In genomic region chr13:46071670-46072069, GRCm38 (mm10) we compare ENCODE assay signal across 28 mouse cellular contexts.
"Had no signal": no experiment of that assay in that cellular context is flagged by ENCODE, and none has a peak within 500 bp of the region (broad histone marks: within the 10 kb centered on the region; RNA-seq: fewer than 3 reads in every experiment).

No protein-coding gene starts in this region.

- H3K4me3 ChIP-seq: embryonic facial prominence, embryonic 10.5 days; embryonic facial prominence, embryonic 12.5 days; embryonic facial prominence, embryonic 13.5 days; embryonic facial prominence, embryonic 15.5 days; erythroblast, embryonic 14.5 days; forebrain, embryonic 12.5 days; forebrain, embryonic 13.5 days; forebrain, embryonic 15.5 days; gastrocnemius, adult 2 months; heart, adult 2 months; heart, embryonic 10.5 days had no signal

- H3K9me3 ChIP-seq: embryonic facial prominence, embryonic 10.5 days; embryonic facial prominence, embryonic 12.5 days; embryonic facial prominence, embryonic 13.5 days; embryonic facial prominence, embryonic 15.5 days; forebrain, embryonic 12.5 days; forebrain, embryonic 13.5 days; forebrain, embryonic 15.5 days; heart, embryonic 10.5 days had no signal

- H3K9ac ChIP-seq: embryonic facial prominence, embryonic 12.5 days; embryonic facial prominence, embryonic 13.5 days; embryonic facial prominence, embryonic 15.5 days; forebrain, embryonic 12.5 days; forebrain, embryonic 13.5 days; forebrain, embryonic 15.5 days had no signal

- H3K27ac ChIP-seq: embryonic facial prominence, embryonic 10.5 days; embryonic facial prominence, embryonic 12.5 days; embryonic facial prominence, embryonic 13.5 days; embryonic facial prominence, embryonic 15.5 days; forebrain, embryonic 12.5 days; forebrain, embryonic 13.5 days; forebrain, embryonic 15.5 days; gastrocnemius, adult 2 months; heart, adult 2 months; heart, embryonic 10.5 days had no signal

- H3K4me2 ChIP-seq: embryonic facial prominence, embryonic 12.5 days; embryonic facial prominence, embryonic 13.5 days; embryonic facial prominence, embryonic 15.5 days; forebrain, embryonic 12.5 days; forebrain, embryonic 13.5 days; forebrain, embryonic 15.5 days had no signal

- H3K4me1 ChIP-seq: embryonic facial prominence, embryonic 12.5 days; embryonic facial prominence, embryonic 13.5 days; embryonic facial prominence, embryonic 15.5 days; forebrain, embryonic 12.5 days; forebrain, embryonic 13.5 days; forebrain, embryonic 15.5 days; heart, embryonic 10.5 days had no signal

- H3K27me3 ChIP-seq: embryonic facial prominence, embryonic 12.5 days; embryonic facial prominence, embryonic 13.5 days; embryonic facial prominence, embryonic 15.5 days; forebrain, embryonic 12.5 days; forebrain, embryonic 13.5 days; forebrain, embryonic 15.5 days had no signal

- H3K36me3 ChIP-seq: embryonic facial prominence, embryonic 10.5 days; embryonic facial prominence, embryonic 12.5 days; embryonic facial prominence, embryonic 13.5 days; embryonic facial prominence, embryonic 15.5 days; forebrain, embryonic 12.5 days; forebrain, embryonic 15.5 days; heart, embryonic 10.5 days had no signal

- ATAC-seq: forebrain, embryonic 13.5 days; forebrain, embryonic 14.5 days; forebrain, embryonic 15.5 days; forebrain, embryonic 16.5 days had no signal

- DNase-seq: cerebellum, adult 2 months; cerebellum, adult 8-10 months; cerebellum, adult 9-10 months; cerebellum, adult 9-11 months; cerebellum, postnatal 10 days; cerebellum, postnatal 14 days; cerebellum, postnatal 25 days; cerebellum, postnatal 36 days; embryo, embryonic 11 days; gastrocnemius, adult 2 months; gastrocnemius, postnatal 10 days; gastrocnemius, postnatal 14 days; gastrocnemius, postnatal 25 days; gastrocnemius, postnatal 36 days; heart, adult 11 months; heart, adult 18-20 months; heart, adult 2 months had no signal
